Mouse (Mus musculus) gastrocnemius, postnatal 4 days (tissue): ENCODE measurements around the gene Snip1. TPM values are rescaled to one million over a fixed set of nuclear protein-coding genes. Genes with fewer than 3 reads are reported as not detected.

Experiments used
- DNase-seq, 2 experiments: peaks; one replicate each; pipeline ENCODE4 v3.0.0; 2021 to 2022; ENCODE audit warnings: low spot score in 2 of 2, mixed read lengths in 2 of 2
- total RNA-seq, 2 experiments: library from RNA; stranded (reverse); gene quantifications; 2 replicates each; pipeline ENCODE4 v1.2.3; 2021

The Snip1 gene
- total RNA-seq, 2 experiments from 2014 or later, result 12.2 to 12.4 TPM

GRCm38 (mm10) chr4:125097412-125097811 is 30.9 kb downstream of the Snip1 start:
- no peak for DNase-seq

GRCm38 (mm10) chr4:125099458-125099857 is 33.0 kb downstream of the Snip1 start:
- DNase-seq, result peak; percentile 64 to 78

GRCm38 (mm10) chr4:125101334-125101733 is 34.9 kb downstream of the Snip1 start:
- DNase-seq, result no peak

DNA sequence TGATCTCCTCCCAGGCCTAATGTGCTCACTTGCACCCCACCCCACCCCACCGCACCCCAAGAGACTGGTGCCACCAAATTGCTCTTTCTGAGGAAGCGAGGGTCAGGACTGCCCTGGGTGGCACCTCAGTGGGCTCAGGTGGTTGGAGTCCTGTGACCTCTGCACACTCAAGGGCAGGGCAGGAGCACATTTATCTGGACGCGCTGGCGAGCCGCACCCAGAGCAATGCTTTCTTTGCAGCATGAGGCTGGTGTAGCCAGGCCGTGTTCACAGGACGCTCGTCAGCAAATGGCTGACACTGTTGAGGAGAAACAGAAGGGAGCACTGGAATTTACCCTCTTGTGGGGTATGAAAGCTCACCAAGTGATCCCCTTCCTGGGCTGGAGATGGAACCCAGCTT is 38.9 kb downstream of the Snip1 start:
- no peak for DNase-seq

DNA sequence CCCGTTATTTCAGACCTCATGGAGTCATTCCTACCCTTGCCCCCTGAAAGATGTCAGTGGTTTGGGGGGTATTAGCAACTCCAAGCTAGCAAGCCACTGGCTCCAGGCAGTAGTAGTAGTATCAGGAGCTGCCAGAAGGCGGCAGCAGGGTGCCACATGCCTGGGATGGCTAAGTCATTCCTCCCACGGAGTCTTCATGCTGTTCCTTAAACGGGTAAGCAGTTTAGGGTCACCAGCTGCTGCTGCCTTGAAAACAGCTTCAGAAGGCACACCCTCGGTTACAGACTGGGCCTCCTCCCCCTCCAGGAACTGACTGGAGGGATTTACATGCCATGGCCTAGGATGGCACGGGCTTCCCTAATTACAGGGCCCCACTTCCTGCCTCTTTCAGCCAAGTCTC is 48.2 kb downstream of the Snip1 start:
- peak; percentile 69 to 80 for DNase-seq

DNA sequence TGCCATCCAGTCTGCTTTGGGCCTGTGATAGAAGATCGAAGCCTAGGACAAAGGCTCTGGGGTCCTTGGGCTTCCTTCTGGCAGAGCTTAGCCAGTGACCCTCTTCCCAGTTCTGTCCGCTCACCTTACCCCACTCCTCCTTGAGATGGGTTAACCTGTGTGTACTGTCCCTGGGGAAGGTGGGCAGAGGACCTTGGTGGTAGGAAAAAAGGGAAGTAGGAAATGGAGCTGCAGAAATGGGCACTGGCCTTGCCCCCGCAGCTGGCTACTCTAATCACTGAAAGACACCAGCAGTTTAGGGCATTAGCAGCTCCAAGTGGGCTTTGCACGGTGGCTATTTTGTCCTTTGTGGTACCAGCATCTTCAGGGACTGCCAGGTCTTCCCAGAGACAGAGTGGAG is 48.6 kb downstream of the Snip1 start:
- DNase-seq, result no peak

DNA sequence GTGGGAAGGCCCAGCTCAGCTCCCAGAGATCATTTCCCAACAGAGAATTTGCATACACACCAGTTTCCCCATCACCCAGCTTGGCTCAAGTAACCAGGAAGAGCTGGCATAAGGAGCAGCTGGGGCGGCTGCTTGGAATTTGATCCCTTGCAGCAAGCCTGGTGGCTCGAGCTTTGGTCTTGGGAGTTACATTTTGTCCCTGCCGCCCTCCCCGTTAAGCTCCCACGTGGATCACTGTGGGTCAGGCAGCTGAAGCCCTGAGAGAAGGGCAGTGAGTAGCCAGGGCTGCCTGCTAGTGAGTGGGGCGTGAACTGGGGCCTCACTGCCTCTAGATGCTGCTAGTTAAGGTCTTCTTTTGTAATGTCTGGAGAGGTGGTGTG is 49.2 kb downstream of the Snip1 start:
- peak in 1 of 2 experiments; percentile 45 for DNase-seq

DNA sequence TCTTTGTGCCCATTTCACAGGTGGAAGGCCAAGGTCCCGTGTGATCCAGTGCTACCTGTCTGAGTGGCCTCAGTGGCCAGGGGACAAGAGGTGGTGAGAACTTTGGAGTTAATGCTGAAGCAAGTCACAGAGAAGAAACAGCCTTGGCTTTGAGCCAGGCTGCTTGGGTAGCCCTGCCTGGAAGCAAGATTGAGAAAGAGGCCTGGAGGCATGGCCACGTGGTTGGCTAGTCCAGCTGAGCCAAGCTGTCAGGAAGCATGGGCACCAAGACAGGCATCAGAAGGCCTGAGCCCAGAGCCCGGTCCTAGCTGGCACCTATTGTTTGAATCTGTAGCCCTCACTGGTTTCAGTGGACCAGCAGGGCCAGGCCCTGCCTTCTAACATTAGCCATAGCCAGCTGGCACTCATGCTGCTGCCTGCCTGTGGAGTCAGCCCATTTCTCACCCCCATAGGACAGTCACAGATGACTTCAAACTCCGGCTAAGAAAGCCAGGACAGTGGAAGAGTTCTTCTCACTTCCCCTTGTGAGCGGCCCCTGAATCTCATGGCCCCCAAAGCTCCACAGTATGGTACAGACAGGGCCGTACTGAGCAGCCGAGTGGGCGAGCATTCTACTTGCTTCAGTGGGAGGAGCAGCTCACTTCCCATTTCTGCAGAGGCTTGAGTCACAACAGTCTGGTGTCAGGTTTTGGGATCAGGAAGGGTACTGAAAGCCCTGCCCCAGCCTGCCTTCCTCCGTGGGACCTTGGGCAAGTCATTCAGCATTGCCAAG is 49.8 kb downstream of the Snip1 start:
- DNase-seq, result peak in 1 of 2 experiments; percentile 35

DNA sequence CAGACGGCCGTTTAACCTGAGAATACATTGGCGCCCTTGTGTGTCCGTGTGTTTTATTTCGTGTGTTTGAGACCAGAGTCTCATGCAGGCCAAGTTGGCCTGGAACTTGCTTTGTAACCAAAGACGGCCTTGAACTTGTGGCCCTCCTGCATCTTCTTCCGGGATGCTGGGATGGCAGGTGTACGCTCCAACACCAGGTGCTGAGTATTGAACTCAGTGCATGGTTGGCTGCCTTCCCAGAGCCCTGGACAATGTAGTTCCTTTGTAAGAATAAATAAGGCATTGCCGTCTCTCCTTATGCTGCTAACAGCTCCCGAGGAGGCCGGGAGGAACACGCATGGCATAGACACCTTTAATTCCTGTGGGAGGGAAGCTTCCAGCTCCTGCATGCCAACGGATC is 50.5 kb downstream of the Snip1 start:
- no peak for DNase-seq

DNA sequence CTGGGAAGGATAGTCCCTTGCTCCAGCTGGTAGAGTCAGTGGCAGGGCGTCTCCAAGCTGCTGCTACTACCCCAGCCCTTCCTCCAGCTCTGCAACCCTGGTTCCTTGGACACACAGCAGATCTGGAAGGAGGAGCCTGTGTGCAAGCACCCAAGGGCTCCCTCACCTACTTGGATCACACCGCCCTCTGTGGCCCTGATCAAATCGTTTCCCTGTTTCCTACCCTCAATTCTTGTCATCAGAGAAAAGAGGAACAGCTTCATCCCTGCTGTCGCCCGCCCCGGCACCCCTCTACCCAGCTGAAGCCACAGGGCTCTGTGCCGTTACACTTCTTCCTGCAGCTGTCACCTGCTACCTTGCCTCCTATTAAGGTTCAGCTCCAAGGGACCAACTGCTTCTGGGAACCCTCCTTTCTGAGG is 51.4 kb downstream of the Snip1 start:
- DNase-seq, result no peak

DNA sequence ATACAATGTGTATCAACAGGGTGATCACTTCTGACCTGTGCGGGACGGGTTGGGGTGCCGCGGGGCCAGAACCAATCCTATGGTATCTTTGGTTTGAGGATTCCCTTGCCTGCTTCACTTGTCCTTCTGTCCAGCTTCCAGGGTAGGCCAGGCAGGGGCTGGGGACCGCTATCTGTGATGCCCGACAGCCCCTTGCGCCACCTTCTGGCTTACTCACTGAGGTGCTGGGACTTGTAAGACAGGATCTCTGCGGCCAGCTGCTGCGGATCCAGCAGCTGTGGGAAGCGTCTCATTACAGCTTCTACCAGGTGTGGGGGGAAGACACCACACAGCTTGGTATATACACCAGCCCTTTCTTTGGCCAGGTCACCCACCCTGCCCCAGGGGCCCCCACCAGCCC is 52.6 kb downstream of the Snip1 start:
- no peak for DNase-seq

DNA sequence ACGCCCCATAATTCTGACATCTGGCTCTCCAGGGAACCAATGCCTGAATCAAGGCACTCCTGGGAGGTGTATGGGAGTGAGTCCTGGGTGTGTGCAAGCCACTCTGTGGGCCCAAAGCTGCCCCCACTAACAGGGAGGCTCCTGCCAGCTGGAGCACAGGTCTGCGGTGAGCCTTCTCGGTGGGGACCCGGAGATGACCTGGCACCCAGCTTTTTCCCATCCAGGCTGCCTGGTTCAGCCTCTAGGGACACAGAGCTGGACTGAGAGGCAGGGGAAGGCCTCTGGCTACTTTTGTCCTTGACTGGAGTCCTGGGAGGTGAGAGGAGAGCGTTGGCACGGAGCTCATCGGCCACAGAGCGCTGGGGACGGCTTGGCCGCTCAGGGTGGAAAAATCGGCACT is 53.2 kb downstream of the Snip1 start:
- DNase-seq, result no peak

DNA sequence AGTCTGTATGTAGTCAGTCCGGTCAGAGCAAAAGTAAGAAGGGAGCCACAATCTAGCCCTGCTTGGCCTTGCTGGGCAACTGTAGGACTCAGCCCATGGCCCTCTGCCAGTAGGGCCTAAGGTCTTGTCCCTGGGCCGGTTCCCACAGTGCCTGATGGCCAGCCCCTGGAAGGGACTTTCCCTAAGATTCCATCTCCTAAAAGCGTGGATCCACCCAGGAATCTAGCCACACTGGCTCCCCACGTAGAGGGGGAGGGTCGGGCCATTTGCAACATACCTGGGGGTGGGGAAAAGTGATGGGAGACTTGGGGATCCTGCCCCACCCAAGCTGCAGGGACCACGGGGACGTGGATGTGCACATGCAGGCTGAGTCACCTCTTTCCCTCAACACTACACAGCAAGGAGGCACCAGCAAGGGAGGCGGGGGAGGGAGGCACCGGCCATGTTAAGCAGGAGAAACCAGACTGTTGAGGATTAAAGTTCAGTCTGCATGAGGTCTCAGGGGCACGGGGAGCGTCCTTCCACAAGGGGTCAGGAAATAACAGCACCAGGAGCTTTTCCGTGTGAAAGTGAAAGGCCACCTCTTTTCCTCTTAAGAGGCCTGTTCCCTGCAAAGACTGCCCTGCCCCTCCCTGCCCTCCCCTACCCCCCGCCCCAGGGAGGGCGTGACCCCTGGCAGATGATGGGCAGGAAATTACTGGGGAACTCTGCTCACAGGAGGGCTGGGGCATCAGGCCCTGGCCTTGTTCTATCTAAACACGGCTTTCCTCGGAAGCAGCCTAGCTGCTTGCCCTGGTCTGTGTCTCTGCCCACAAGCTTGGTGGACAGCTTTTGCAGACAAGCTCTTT is 56.2 kb downstream of the Snip1 start:
- peak in 1 of 2 experiments; percentile 40 for DNase-seq

GRCm38 (mm10) chr4:125123279-125123671 is 56.8 kb downstream of the Snip1 start:
- DNase-seq, result no peak

Other genes starting within 250 kb of the Snip1 start
- 10 to 100 TPM; 15.9 to 20.7 TPM for gene Yrdc, start 216.0 kb upstream of the Snip1 start, total RNA-seq
- gene 1110065P20Rik, start 215.5 kb upstream of the Snip1 start, total RNA-seq, result 10 to 100 TPM; 47.5 to 49.5 TPM
- under 1 TPM; 0.34 to 0.47 TPM for gene Maneal, start 204.5 kb upstream of the Snip1 start, total RNA-seq
- gene Epha10, start 185.8 kb upstream of the Snip1 start, total RNA-seq, result not detected
- gene 9930104L06Rik, start 129.6 kb upstream of the Snip1 start, total RNA-seq, result 1 to 10 TPM; 9.6 to 9.8 TPM
- gene Cdca8, start 127.4 kb upstream of the Snip1 start, total RNA-seq, result 10 to 100 TPM; 16.7 to 20.1 TPM
- 1 to 10 TPM in 1 of 2 experiments, under 1 TPM in 1; 0.54 to 1.1 TPM for gene Rspo1, start 80.2 kb upstream of the Snip1 start, total RNA-seq
- gene Gnl2, start 50.1 kb upstream of the Snip1 start, total RNA-seq, result 10 to 100 TPM; 45.4 to 58.1 TPM
- not detected for gene Dnali1, start 969 bp upstream of the Snip1 start, total RNA-seq
- gene Meaf6, start 18.5 kb downstream of the Snip1 start, total RNA-seq, result 10 to 100 TPM; 20.7 to 26.3 TPM
- gene Zc3h12a, start 61.2 kb downstream of the Snip1 start, total RNA-seq, result 1 to 10 TPM; 3.0 to 3.9 TPM